Mouse (Mus musculus) gastrocnemius, postnatal 14 days (tissue): Measurements from ENCODE around the gene Tmem114. TPM values are rescaled to one million over a fixed set of nuclear protein-coding genes. Genes with fewer than 3 reads are reported as not detected.

Source experiments
- DNase-seq: peaks from one replicate; pipeline ENCODE4 v3.0.0; 2021; ENCODE audit warnings: mixed read lengths
- intact Hi-C: fragments of 180-260 bp; cut with DNase I; formaldehyde crosslinking; loops from one replicate; pipeline ENCODE4 v1.15.1; 2025; ENCODE audit warnings: low total_unique reads
- total RNA-seq, 2 experiments: library from RNA; stranded (reverse); gene quantifications; 2 replicates each; pipeline ENCODE4 v1.2.3; 2021

The Tmem114 gene
- total RNA-seq, 2 experiments from 2014 or later: not detected

- no peak for DNase-seq
- intact Hi-C loops: loop anchor here (5.0 kb wide), 2 partner anchors 74 to 264 kb away; no protein-coding TSS in a partner anchor
Observed at GRCm38 (mm10) chr16:8413441-8413840, 11.5 kb downstream of the Tmem114 start.

- intact Hi-C loops: loop anchor here (5.0 kb wide), 2 partner anchors 75 to 265 kb away; no protein-coding TSS in a partner anchor
- DNase-seq: no peak
Observed at GRCm38 (mm10) chr16:8412213-8412612, 12.7 kb downstream of the Tmem114 start.

GRCm38 (mm10) chr16:8409197-8409596, 15.7 kb downstream of the Tmem114 start:
- no peak for DNase-seq
- intact Hi-C loops: no loop called here

DNA sequence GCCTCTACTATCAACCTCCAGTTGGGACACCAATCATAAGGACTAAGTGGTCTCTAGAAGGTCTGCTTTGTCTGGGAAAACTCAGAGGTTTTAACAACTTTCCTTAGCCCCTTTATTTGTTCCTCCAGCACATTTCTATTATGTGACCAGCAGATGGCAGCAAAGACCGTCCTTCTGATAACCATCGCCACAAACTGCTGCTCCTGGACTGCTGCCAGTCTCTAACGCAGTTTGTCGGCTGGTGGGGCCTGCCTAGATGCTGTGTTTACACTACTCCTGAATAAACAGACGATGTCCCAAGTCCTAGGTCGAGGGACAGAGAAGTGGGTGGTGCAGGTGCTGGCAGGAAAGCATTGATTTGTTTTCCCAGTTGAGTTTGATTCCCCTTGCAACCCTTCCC, 18.2 kb downstream of the Tmem114 start:
- DNase-seq: peak; percentile 53
- intact Hi-C loops: no loop called here

GRCm38 (mm10) chr16:8402663-8403062, 22.3 kb downstream of the Tmem114 start:
- intact Hi-C loops: no loop called here
- DNase-seq: no peak

- DNase-seq: no peak
- intact Hi-C loops: no loop called here
Observed at GRCm38 (mm10) chr16:8401171-8401955, 23.6 kb downstream of the Tmem114 start.

DNA sequence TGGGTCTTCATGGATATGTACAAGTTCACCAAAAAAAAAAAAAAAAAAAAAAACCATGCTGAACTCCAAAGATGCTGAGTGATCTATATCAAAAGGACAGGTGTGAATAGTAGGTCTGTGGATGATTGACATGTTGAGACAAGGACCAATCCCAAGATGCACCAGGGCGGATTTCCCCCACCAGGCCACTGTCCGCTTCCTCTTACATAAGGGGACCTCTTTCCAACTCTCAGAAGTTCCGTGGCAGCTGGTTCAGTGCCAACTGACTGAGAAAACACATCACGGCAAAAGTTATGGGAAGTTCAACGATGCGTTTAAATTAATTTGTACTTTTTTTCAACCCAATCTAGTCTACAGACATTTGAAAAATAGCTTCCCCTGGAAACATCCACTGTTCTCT, 25.1 kb downstream of the Tmem114 start:
- intact Hi-C loops: no loop called here
- no peak for DNase-seq

GRCm38 (mm10) chr16:8394946-8395345, 30.0 kb downstream of the Tmem114 start:
- intact Hi-C loops: no loop called here
- no peak for DNase-seq

DNA sequence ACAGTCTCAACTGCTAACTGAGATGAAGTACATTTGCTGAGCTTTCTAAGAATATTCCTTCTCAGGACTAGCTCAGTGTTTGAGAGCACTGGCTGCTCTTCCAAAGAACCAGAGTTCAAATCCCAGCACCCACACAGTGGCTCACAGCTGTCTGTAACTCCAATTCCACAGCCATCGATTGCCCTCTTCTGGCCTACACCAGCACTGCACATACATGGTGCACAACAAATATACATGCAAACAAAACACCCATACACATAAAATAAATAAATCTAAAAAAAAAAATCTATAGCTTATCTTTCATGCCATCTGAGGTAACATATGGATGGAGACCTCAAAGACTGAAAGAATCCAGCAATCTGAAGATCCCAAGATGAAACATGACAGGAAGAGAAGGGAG, 36.4 kb downstream of the Tmem114 start:
- intact Hi-C loops: no loop called here
- DNase-seq: no peak

DNA sequence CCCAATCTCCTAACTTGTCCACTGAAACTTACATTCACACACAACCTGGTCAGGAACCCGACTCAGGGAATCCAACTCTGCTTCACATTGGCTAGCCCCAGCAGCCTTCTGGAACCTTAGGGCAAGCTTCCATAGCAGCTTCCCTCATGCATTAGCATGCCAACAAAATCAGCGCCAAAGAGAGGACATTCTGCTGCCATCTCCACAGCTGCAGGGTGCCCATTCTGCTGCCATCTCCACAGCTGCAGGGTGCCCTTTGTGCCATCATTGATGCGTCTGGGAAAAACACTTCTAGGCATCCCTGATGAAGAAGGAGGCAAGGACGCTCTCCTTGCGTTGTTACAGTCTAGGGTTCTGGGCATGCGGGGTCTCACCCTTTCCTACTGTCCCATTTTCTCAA, 38.5 kb downstream of the Tmem114 start:
- DNase-seq: no peak
- intact Hi-C loops: no loop called here

DNA sequence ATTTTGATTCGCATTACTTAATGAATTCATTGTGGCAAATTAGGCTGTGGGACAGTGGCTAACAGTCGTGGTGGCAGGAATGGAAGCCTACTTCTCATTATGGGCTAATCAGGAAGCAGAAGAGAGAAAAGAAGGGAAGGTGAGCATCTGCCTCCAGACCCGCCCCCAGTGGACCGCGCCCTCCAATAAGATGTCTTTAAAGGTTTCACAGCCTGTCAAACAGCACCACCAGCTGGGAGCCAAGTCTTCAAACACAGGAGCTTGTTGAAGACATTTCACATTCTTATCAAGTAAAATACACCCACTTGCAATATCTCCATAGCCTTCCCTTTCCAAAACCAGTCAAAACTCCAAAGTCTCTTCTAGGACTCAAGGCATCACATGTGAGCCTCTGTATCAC, 39.3 kb downstream of the Tmem114 start:
- no peak for DNase-seq
- intact Hi-C loops: no loop called here

DNA sequence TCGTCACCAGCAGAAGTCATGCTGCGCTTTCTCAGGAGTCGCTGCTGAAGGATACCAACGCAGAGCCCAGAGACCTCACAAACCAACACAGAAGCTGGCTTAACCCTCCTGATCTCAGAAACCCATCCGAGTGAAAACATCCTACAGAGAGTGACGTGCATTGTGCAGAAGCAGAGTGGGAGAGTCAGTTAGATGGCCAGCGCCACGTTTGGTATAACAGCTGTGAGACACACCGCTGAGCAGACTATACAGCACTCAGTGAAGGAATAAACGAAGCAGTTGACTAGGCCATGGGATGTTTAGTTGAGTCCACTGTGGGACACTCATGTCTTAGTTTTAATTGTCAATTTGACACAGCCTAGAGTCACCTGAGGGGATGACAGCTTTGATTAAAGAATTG, 40.2 kb downstream of the Tmem114 start:
- intact Hi-C loops: no loop called here
- DNase-seq: no peak

DNA sequence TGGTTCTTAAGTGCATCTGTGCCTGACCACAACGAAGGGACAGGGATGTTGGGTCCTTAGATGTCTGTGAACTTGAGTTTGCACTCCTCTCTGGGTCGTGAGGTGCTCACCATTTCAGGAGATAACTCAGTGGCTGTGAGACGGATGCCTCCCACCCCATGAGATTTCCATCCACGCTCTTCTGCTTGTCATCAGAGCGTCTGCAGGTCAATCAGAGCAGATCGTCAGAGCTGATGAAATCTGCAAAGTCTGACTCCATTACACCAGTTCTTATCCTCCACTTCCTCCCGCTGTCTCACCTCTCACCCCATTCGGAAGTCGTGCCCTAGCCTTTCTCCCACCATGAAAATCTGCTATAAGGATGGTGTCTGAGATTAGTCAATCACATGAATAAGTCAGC, 41.5 kb downstream of the Tmem114 start:
- intact Hi-C loops: no loop called here
- no peak for DNase-seq

DNA sequence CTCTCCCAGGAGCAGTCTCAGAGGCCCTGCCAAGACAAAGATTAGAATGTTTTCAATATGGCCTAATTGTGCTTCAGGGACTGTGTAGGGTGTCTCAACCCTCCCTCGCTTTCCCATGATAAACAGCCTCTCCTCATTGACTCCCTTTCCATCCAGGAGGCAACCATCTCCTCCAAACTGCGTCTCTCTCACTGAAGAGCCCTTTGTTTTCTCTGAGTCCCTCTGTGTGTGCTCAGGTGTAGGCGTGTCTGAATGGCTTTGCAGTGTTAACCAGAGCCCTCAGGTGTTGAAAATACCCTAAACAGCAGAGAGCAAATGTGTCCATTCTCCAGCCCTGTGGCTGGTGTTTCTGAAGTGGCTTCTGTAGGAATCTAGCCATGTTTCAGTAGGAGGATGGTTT, 61.9 kb downstream of the Tmem114 start:
- no peak for DNase-seq
- intact Hi-C loops: no loop called here

Other genes starting within 250 kb of the Tmem114 start
- 10 to 100 TPM; 61.1 to 67.3 TPM for gene Mettl22, start 45.7 kb upstream of the Tmem114 start, total RNA-seq
- 1 to 10 TPM; 5.5 to 6.4 TPM for gene Abat, start 88.3 kb upstream of the Tmem114 start, total RNA-seq
- gene Pmm2, start 212.5 kb upstream of the Tmem114 start, total RNA-seq: 10 to 100 TPM; 19.3 to 22.6 TPM
- 10 to 100 TPM in 1 of 2 experiments, 1 to 10 TPM in 1; 9.2 to 10.4 TPM for gene Tmem186, start 212.6 kb upstream of the Tmem114 start, total RNA-seq
- gene Carhsp1, start 247.0 kb upstream of the Tmem114 start, total RNA-seq: 10 to 100 TPM; 12.7 to 13.2 TPM